35 mouse cellular contexts compared by ENCODE assay signal in genomic region chr11:43443183-43443582, GRCm38 (mm10). TPM values are rescaled to one million over a fixed set of nuclear protein-coding genes. Genes with fewer than 3 reads are reported as not detected.
"Had no signal": no experiment of that assay in that cellular context is flagged by ENCODE, and none has a peak within 500 bp of the region (broad histone marks: within the 10 kb centered on the region; RNA-seq: fewer than 3 reads in every experiment).

No protein-coding gene starts in this region.

- H3K9ac ChIP-seq: limb, embryonic 12.5 days; limb, embryonic 13.5 days; limb, embryonic 15.5 days; liver, embryonic 12.5 days; liver, embryonic 13.5 days; liver, embryonic 14.5 days; liver, embryonic 15.5 days; liver, postnatal 0 days; lung, embryonic 14.5 days; lung, embryonic 15.5 days; midbrain, embryonic 12.5 days; midbrain, embryonic 13.5 days; midbrain, embryonic 15.5 days had no signal

- H3K9me3 ChIP-seq: limb, embryonic 10.5 days; limb, embryonic 12.5 days; limb, embryonic 13.5 days; limb, embryonic 15.5 days; liver, embryonic 12.5 days; liver, embryonic 13.5 days; liver, embryonic 15.5 days; lung, embryonic 15.5 days; megakaryocyte, embryonic 14.5 days; midbrain, embryonic 12.5 days; midbrain, embryonic 13.5 days; midbrain, embryonic 15.5 days had no signal

- H3K27ac ChIP-seq: left cerebral cortex, adult 2 months; limb, embryonic 10.5 days; limb, embryonic 12.5 days; limb, embryonic 13.5 days; limb, embryonic 15.5 days; liver, embryonic 12.5 days; liver, embryonic 13.5 days; liver, embryonic 14.5 days; liver, embryonic 15.5 days; lung, embryonic 15.5 days; macrophage; midbrain, embryonic 12.5 days; midbrain, embryonic 13.5 days; midbrain, embryonic 15.5 days had no signal

- H3K27me3 ChIP-seq: limb, embryonic 12.5 days; limb, embryonic 13.5 days; limb, embryonic 15.5 days; liver, embryonic 12.5 days; liver, embryonic 13.5 days; liver, embryonic 15.5 days; lung, embryonic 15.5 days; megakaryocyte, embryonic 14.5 days; midbrain, embryonic 12.5 days; midbrain, embryonic 13.5 days; midbrain, embryonic 15.5 days had no signal

- H3K4me2 ChIP-seq: limb, embryonic 12.5 days; limb, embryonic 13.5 days; limb, embryonic 15.5 days; liver, embryonic 11.5 days; liver, embryonic 12.5 days; liver, embryonic 13.5 days; liver, embryonic 15.5 days; lung, embryonic 14.5 days; lung, embryonic 15.5 days; midbrain, embryonic 11.5 days; midbrain, embryonic 12.5 days; midbrain, embryonic 13.5 days; midbrain, embryonic 15.5 days had no signal

- ATAC-seq: liver, embryonic 12.5 days; liver, postnatal 0 days; lung, postnatal 0 days; midbrain, embryonic 13.5 days; midbrain, embryonic 15.5 days; midbrain, embryonic 16.5 days had no signal

- DNase-seq: left cerebral cortex, postnatal 4 days; liver; liver, embryonic 13.5 days; liver, postnatal 0 days; lung, adult 18-20 months; lung, adult 2 months; lung, embryonic 14.5 days; lung, postnatal 10 days; lung, postnatal 14 days; lung, postnatal 36 days; lung, postnatal 4 days; midbrain, embryonic 14.5 days had no signal

- H3K4me1 ChIP-seq: limb, embryonic 10.5 days; limb, embryonic 12.5 days; limb, embryonic 13.5 days; limb, embryonic 15.5 days; liver, embryonic 12.5 days; liver, embryonic 13.5 days; liver, embryonic 15.5 days; lung, embryonic 15.5 days; midbrain, embryonic 12.5 days; midbrain, embryonic 13.5 days; midbrain, embryonic 15.5 days had no signal

- H3K4me3 ChIP-seq: left cerebral cortex, adult 2 months; limb, embryonic 10.5 days; limb, embryonic 12.5 days; limb, embryonic 13.5 days; limb, embryonic 15.5 days; liver, embryonic 12.5 days; liver, embryonic 13.5 days; liver, embryonic 15.5 days; lung, embryonic 15.5 days; megakaryocyte, embryonic 14.5 days; midbrain, embryonic 12.5 days; midbrain, embryonic 13.5 days; midbrain, embryonic 15.5 days; myocyte had no signal

RNA-seq across cellular contexts. Expression of gene C1qtnf2, which starts 30.9 kb away (rescaled TPM):
- total RNA-seq: megakaryocyte progenitor cell, adult 5-6 weeks; megakaryocyte, adult 5-6 weeks; megakaryocyte-erythroid progenitor cell, adult 5-6 weeks; monocyte, adult 5-6 weeks had no signal
- polyA plus RNA-seq: macrophage, myocyte had no signal
